Mouse (Mus musculus): ENCODE data around the gene Sprr4.
"Not testable (repeated sequence)": the region's sequence is repeated elsewhere in the genome, so short reads cannot be mapped to it uniquely, and the experiment has no call there.

Sprr4 gene

GRCm38 (mm10) chr3:92500393-92500792, at the start of gene Sprr4:
TSS of gene Sprr4 (minus strand) at chr3:92500493.
- DNase-seq: no peak

DNA sequence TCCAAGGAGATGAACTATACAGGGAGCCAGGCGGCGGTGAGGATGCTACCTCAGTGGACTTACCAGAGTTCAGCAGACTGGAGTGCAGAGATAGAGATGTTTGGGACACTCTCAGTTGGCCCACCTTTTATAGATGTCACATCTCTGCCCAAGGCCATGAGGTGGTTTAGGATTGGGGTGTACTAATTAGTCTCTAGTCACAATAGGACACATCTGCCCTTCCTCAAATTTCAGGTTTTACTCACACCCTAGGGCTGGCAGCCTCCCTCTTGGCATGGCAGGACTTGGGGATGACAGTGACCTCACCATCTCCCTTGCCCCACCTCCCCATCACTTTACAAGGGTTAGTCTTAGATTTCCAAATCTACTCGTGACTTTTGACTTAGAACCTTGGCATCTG, 34.1 kb upstream of the Sprr4 start, which contains the start of gene 2310046K23Rik:
Gene 2310046K23Rik (minus strand): TSS at position 101 of the 400 bp plus-strand sequence.
- no peak for DNase-seq

DNA sequence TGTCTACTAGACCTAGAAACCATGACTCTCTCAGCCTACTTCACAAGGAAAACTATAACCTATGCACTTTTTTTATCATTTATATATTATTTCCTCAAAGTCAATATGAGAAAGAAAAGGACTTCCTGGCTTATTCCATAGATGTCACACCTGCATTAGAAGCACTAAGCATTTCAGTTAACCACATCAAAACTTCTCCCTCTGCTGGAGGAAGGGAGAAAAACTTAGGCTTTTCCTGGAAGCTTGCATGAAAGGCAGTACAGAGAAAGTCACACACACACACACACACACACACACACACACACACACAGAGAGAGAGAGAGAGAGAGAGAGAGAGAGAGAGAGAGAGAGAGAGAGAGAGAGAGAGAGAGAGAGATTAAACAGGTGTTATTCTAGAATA, 12.0 kb upstream of the Sprr4 start:
- peak; percentile 6 for DNase-seq

GRCm38 (mm10) chr3:92510786-92511185, 10.5 kb upstream of the Sprr4 start:
- DNase-seq: peak; percentile 35

DNA sequence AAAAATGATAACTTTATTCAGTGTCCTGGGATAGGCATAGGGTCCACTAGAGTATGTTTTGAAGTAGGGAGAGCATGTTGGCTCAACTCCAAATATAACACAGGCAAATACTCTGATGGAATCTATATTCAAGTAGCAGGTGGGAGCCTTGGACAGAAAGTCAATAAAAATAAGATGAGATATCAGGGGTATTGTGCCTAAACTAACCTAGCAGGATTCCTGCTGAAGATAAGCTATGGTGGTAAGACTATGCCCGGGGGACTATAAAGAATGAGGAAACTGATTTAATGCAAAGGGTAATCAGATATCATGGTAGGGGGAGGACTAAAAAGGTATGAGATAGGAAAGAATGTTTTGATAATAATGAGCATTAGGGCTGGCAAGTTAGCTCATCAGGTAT, 7.9 kb upstream of the Sprr4 start:
- no peak for DNase-seq

GRCm38 (mm10) chr3:92503528-92503927, 3.2 kb upstream of the Sprr4 start:
- no peak for DNase-seq

DNA sequence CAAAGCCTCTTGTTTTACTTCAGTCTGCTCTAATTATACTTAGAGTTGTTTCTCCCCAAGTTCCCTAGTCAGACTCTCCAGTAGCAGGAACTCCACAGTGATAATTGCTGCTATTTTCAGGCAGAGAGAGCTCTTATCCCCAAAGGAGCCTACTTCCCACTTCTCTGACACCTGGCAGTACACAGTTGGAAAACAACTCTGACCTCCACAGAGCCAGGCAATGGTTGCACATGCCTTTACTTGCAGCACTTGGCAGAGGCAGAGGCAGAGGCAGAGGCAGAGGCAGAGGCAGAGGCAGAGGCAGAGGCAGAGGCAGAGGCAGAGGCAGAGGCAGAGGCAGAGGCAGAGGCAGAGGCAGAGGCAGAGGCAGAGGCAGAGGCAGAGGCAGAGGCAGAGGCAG, 10.0 kb downstream of the Sprr4 start:
- not testable (repeated sequence) for DNase-seq

DNA sequence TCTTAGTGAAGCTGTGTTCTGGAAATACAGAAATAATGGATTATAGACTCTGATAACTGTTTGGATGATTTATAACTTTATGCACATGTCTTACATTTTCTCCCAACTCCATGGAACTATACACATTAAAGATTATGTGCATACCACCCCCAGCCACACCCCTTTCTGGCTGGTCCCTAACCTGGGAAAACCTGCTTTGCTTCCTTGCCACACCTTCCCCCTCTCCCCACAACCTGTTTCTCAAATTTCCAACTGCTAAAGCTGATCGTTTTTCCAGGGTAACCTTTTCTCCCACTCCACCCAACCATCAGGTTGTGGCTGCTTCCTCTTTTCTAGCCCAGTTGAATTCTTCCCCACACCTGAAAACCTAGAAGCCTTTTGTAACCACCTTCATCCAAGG, 14.0 kb downstream of the Sprr4 start:
- no peak for DNase-seq

- no peak for DNase-seq
Measured at GRCm38 (mm10) chr3:92485863-92486262, 14.4 kb downstream of the Sprr4 start, which contains the start of gene Sprr1a. TSS of gene Sprr1a (minus strand) at chr3:92485895.

GRCm38 (mm10) chr3:92481249-92481648, 19.0 kb downstream of the Sprr4 start:
- not testable (repeated sequence) for DNase-seq

DNA sequence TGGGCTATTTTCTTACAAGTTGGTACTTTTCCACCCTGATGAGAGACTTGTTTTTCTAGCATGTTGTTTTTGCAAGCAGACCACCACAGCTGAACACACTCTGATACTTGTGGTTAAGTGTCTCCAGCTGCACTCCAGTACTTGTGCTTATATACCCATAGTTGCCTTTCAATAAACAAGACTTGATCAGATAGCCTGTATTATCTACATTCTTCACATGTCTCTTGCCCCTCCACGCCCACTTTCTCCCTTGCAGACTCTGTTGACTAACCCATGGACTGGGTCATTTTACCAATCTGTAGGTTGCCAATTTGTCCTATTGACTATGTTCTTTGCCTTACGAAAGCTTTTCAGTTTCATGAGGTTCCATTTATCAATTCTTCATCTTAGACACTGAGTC, 30.2 kb downstream of the Sprr4 start:
- DNase-seq: no peak

- no peak for DNase-seq
Measured at GRCm38 (mm10) chr3:92467424-92467823, 32.9 kb downstream of the Sprr4 start.

DNA sequence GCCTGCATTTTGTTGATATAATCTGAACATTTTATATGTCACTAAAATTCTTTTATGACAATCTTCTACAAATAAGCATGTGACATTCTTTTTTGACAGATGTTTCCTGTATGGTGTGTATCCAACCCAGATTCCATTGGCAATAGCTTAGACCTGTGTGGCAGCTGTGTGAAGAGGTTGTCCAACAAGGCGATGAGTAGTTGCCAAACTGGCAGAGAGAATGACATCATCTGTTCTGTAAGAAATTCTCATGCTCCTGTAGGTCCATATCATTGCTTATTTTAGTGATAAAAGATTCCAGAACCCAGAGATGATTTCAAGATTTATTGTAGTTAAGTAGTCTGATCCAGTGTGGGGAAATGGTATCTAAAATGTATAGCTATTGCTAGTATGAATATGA, 33.7 kb downstream of the Sprr4 start:
- DNase-seq: no peak

GRCm38 (mm10) chr3:92458620-92459019, 41.7 kb downstream of the Sprr4 start, which contains the start of gene Sprr3:
TSS of gene Sprr3 (minus strand) at chr3:92458720.
- DNase-seq: no peak

DNA sequence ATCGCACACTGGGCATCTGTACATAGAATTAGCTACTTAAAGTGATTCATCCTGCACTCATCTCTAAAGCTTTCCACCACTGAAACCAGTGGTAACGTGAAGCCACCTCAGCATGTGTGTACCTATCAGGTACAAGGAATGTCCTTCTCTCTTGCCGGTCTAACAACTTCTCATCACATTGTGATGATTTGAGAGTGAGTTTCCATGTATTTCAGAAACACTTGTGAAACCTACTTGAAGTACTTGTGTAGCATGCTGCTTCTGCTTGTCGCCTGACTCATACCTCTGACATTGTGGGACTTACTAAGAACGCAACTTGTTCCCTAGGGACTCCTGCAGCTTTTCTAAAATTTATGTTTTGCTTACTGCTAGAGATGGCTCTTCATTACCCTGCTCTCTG, 45.1 kb downstream of the Sprr4 start:
- DNase-seq: no peak

Data from kidney, postnatal 14 days (tissue).